Mouse (Mus musculus) adrenal gland, postnatal 25 days (tissue): ENCODE data around the gene Olfr888. TPM values are rescaled to one million over a fixed set of nuclear protein-coding genes. Genes with fewer than 3 reads are reported as not detected.

Experiments
- DNase-seq: peaks from one replicate; pipeline ENCODE4 v3.0.0; 2021; ENCODE audit warnings: mixed read lengths
- long read RNA-seq: library from polyadenylated mRNA; stranded (forward); transcript quantifications from one replicate; pipeline ENCODE4 v2.0.0, GENCODE M21; 2021
- total RNA-seq: library from RNA; stranded (reverse); gene quantifications from 2 replicates; pipeline ENCODE4 v1.2.3, GENCODE M21; 2021

The Olfr888 gene
- total RNA-seq = not detected in 2 replicates
- long read RNA-seq = 0 reads

GRCm38 (mm10) chr9:38107828-38108227 lies at the start of gene Olfr888:
Gene Olfr888 (plus strand): TSS chr9:38108128.
- DNase-seq = no peak

GRCm38 (mm10) chr9:38061022-38061421 lies 46.9 kb upstream of the Olfr888 start, which contains the start of gene Olfr885:
Gene Olfr885 (plus strand): TSS chr9:38061322.
- no peak for DNase-seq

- no peak for DNase-seq
Measured at GRCm38 (mm10) chr9:38083772-38084171, 24.2 kb upstream of the Olfr888 start, which contains the start of gene Olfr887. Gene Olfr887 (plus strand): TSS chr9:38084072.

GRCm38 (mm10) chr9:38114898-38115297 lies 7.0 kb downstream of the Olfr888 start, which contains the start of gene Olfr889:
Gene Olfr889 (plus strand): TSS chr9:38115198.
- no peak for DNase-seq

GRCm38 (mm10) chr9:38142217-38142616 lies 34.3 kb downstream of the Olfr888 start, which contains the start of gene Olfr890:
Gene Olfr890 (plus strand): TSS chr9:38142517.
- no peak for DNase-seq

Other genes with a start within 250 kb of the Olfr888 start
- gene Olfr145, start 211.4 kb upstream of the Olfr888 start, total RNA-seq = not detected in 2 replicates
- not detected in 2 replicates for gene Olfr878, start 190.3 kb upstream of the Olfr888 start, total RNA-seq
- not detected in 2 replicates for gene Olfr881, start 116.3 kb upstream of the Olfr888 start, total RNA-seq
- not detected in 2 replicates for gene Olfr883, start 82.3 kb upstream of the Olfr888 start, total RNA-seq
- gene Olfr884, start 61.6 kb upstream of the Olfr888 start, total RNA-seq = not detected in 2 replicates
- not detected in 2 replicates for gene Olfr885, start 46.8 kb upstream of the Olfr888 start, total RNA-seq
- not detected in 2 replicates for gene Olfr887, start 24.1 kb upstream of the Olfr888 start, total RNA-seq
- 0.12 TPM in 1 of 2 replicates, not detected in the other for gene Olfr889, start 7.1 kb downstream of the Olfr888 start, total RNA-seq
- gene Olfr890, start 34.4 kb downstream of the Olfr888 start, total RNA-seq = not detected in 2 replicates
- not detected in 2 replicates for gene Olfr891, start 72.7 kb downstream of the Olfr888 start, total RNA-seq
- not detected in 2 replicates for gene Olfr893, start 100.2 kb downstream of the Olfr888 start, total RNA-seq
- gene Olfr894, start 109.9 kb downstream of the Olfr888 start, total RNA-seq = not detected in 2 replicates
- gene Olfr143, start 144.6 kb downstream of the Olfr888 start, total RNA-seq = not detected in 2 replicates
- gene Olfr895, start 159.7 kb downstream of the Olfr888 start, total RNA-seq = not detected in 2 replicates
- gene Olfr896-ps1, start 183.0 kb downstream of the Olfr888 start, total RNA-seq = not detected in 2 replicates
- not detected in 2 replicates for gene Olfr25, start 220.9 kb downstream of the Olfr888 start, total RNA-seq
- not detected in 2 replicates for gene Olfr898, start 240.3 kb downstream of the Olfr888 start, total RNA-seq